Mouse (Mus musculus) adrenal gland, postnatal 36 days (tissue): ENCODE results near the gene Robo1. TPM values are rescaled to one million over a fixed set of nuclear protein-coding genes. Genes with fewer than 3 reads are reported as not detected.
"Not testable (repeated sequence)": the region's sequence is repeated elsewhere in the genome, so short reads cannot be mapped to it uniquely, and the experiment has no call there.

Source experiments
- DNase-seq, 2 experiments: peaks; one replicate each; pipeline ENCODE4 v3.0.0; 2021; ENCODE audit warnings: mixed read lengths in 1 of 2
- total RNA-seq, 2 experiments: library from RNA; stranded (reverse); gene quantifications; 2 replicates each; pipeline ENCODE4 v1.2.3; 2021

Robo1 gene
- total RNA-seq, 2 experiments from 2014 or later = 144 to 167 TPM

- DNase-seq = no peak
These were observed 136.5 kb downstream of the Robo1 start for GRCm38 (mm10) chr16:72444428-72445135.

GRCm38 (mm10) chr16:72458155-72458554, 150.0 kb downstream of the Robo1 start:
- no peak for DNase-seq

GRCm38 (mm10) chr16:72458576-72458975, 150.5 kb downstream of the Robo1 start:
- DNase-seq = no peak

GRCm38 (mm10) chr16:72465696-72466095, 157.6 kb downstream of the Robo1 start:
- no peak for DNase-seq

- DNase-seq = no peak
These were observed 162.0 kb downstream of the Robo1 start for GRCm38 (mm10) chr16:72470037-72470673.

GRCm38 (mm10) chr16:72510716-72511199, 202.7 kb downstream of the Robo1 start:
- DNase-seq = no peak

GRCm38 (mm10) chr16:72531337-72531736, 223.2 kb downstream of the Robo1 start:
- DNase-seq = no peak

GRCm38 (mm10) chr16:72533900-72534571, 225.9 kb downstream of the Robo1 start:
- no peak for DNase-seq

- DNase-seq = no peak
These were observed 230.1 kb downstream of the Robo1 start for GRCm38 (mm10) chr16:72538171-72538570.

- DNase-seq = no peak
These were observed 235.8 kb downstream of the Robo1 start for GRCm38 (mm10) chr16:72543928-72544327.

- DNase-seq = no peak
These were observed 236.8 kb downstream of the Robo1 start for GRCm38 (mm10) chr16:72544950-72545349.

- no peak for DNase-seq
These were observed 243.7 kb downstream of the Robo1 start for GRCm38 (mm10) chr16:72551672-72552243.

- DNase-seq = no peak
These were observed 245.6 kb downstream of the Robo1 start for GRCm38 (mm10) chr16:72553713-72554112.

- DNase-seq = not testable (repeated sequence)
These were observed 254.0 kb downstream of the Robo1 start for GRCm38 (mm10) chr16:72562149-72562548.

- DNase-seq = no peak
These were observed 255.3 kb downstream of the Robo1 start for GRCm38 (mm10) chr16:72563196-72563963.

GRCm38 (mm10) chr16:72575171-72575570, 267.1 kb downstream of the Robo1 start:
- DNase-seq = no peak

- DNase-seq = no peak
These were observed 268.9 kb downstream of the Robo1 start for GRCm38 (mm10) chr16:72576956-72577355.

GRCm38 (mm10) chr16:72584454-72585159, 276.5 kb downstream of the Robo1 start:
- no peak for DNase-seq

- no peak for DNase-seq
These were observed 277.2 kb downstream of the Robo1 start for GRCm38 (mm10) chr16:72585160-72585813.

GRCm38 (mm10) chr16:72587376-72588072, 279.4 kb downstream of the Robo1 start:
- no peak for DNase-seq
